In genomic region chr5:114238924-114239323, GRCm38 (mm10) we compare ENCODE assay signal across 23 mouse cellular contexts. TPM values are rescaled to one million over a fixed set of nuclear protein-coding genes. Genes with fewer than 3 reads are reported as not detected.
DNase-seq lines count a peak whose midpoint lies in the region; ATAC-seq lines count a peak whose summit lies in the region.
"Had no signal": no experiment of that assay in that cellular context is flagged by ENCODE, and none has a peak within 500 bp of the region (broad histone marks: within the 10 kb centered on the region; RNA-seq: fewer than 3 reads in every experiment).

No protein-coding gene starts in this region.

- peak; percentile 18 for DNase-seq in adrenal gland, postnatal 10 days
- DNase-seq in adrenal gland, postnatal 36 days = no peak
- DNase-seq in liver = peak; percentile 23
- no peak for DNase-seq in liver, embryonic 11.5 days (ENCODE audit: low spot score)
- DNase-seq in ES-CJ7 (ENCODE audit: low read depth, low spot score) = peak; percentile 81
- no peak for DNase-seq in frontal cortex, postnatal 25 days (ENCODE audit: low spot score in 2 of 2)
- DNase-seq: cerebellum, adult 11-12 months; cerebellum, postnatal 36 days; heart, adult 11 months; thymus, postnatal 14 days had no signal

- H3K4me1 ChIP-seq in liver, embryonic 11.5 days (replicated peaks; ENCODE audit: control insufficient read depth, insufficient read depth, low read length) = no peaks in the 10 kb centered on the region
- H3K4me1 ChIP-seq: embryonic facial prominence, embryonic 15.5 days; heart, embryonic 15.5 days; liver, embryonic 15.5 days; neural tube, embryonic 12.5 days had no signal

- H3K36me3 ChIP-seq in liver, embryonic 11.5 days (ENCODE audit: control insufficient read depth, insufficient read depth, low read length) = no peaks in the 10 kb centered on the region
- H3K36me3 ChIP-seq: embryonic facial prominence, embryonic 15.5 days; forebrain, embryonic 12.5 days; limb, embryonic 10.5 days; liver, embryonic 15.5 days; neural tube, embryonic 12.5 days had no signal

- no peaks in the 10 kb centered on the region for H3K9me3 ChIP-seq in liver, embryonic 11.5 days (ENCODE audit: control insufficient read depth, low read length)
- H3K9me3 ChIP-seq: embryonic facial prominence, embryonic 15.5 days; forebrain, embryonic 12.5 days; heart, embryonic 15.5 days; limb, embryonic 10.5 days; liver, embryonic 15.5 days; neural tube, embryonic 12.5 days had no signal

- H3K27ac ChIP-seq in liver, embryonic 11.5 days (ENCODE audit: low read depth, low read length) = no peak overlapping the region
- H3K27ac ChIP-seq: embryonic facial prominence, embryonic 15.5 days; forebrain, embryonic 12.5 days; heart, embryonic 15.5 days; limb, embryonic 10.5 days; liver, embryonic 15.5 days; neural tube, embryonic 12.5 days had no signal

- ATAC-seq in liver, embryonic 11.5 days (replicated peaks; ENCODE audit: low FRiP score) = no peak
- peak; percentile 70 for ATAC-seq in granulocyte monocyte progenitor cell, adult 5-6 weeks (replicated peaks; ENCODE audit: poor library complexity, severe bottlenecking)
- ATAC-seq in cerebellum, adult (ENCODE audit: insufficient number of reproducible peaks, low FRiP score, low TSS enrichment) = no peak
- ATAC-seq: activated CD4-positive, CD25-positive, alpha-beta regulatory T cell, adult 4 months; midbrain, embryonic 16.5 days had no signal

- no peak overlapping the region for H3K4me2 ChIP-seq in liver, embryonic 11.5 days
- H3K4me2 ChIP-seq: embryonic facial prominence, embryonic 15.5 days; forebrain, embryonic 12.5 days; heart, embryonic 15.5 days; liver, embryonic 15.5 days; neural tube, embryonic 12.5 days had no signal

- WGBS in liver, embryonic 11.5 days = 21% methylated on average over 7 of the region's 7 CpGs

- H3K9ac ChIP-seq in liver, embryonic 11.5 days (ENCODE audit: low read depth, low read length) = no peak overlapping the region
- H3K9ac ChIP-seq: embryonic facial prominence, embryonic 15.5 days; forebrain, embryonic 12.5 days; heart, embryonic 15.5 days; liver, embryonic 15.5 days; neural tube, embryonic 12.5 days had no signal

- no peak overlapping the region for H3K4me3 ChIP-seq in liver, embryonic 11.5 days (ENCODE audit: low read depth, low read length)
- H3K4me3 ChIP-seq: embryonic facial prominence, embryonic 15.5 days; forebrain, embryonic 12.5 days; heart, embryonic 15.5 days; limb, embryonic 10.5 days; liver, embryonic 15.5 days; neural tube, embryonic 12.5 days had no signal

- H3K27me3 ChIP-seq in liver, embryonic 11.5 days (replicated peaks; ENCODE audit: control insufficient read depth, insufficient read depth, low read length) = no peaks in the 10 kb centered on the region; the same call in 1 of the 2 replicates
- H3K27me3 ChIP-seq: embryonic facial prominence, embryonic 15.5 days; heart, embryonic 15.5 days; liver, embryonic 15.5 days had no signal

RNA-seq across cellular contexts. Expression of gene Foxn4, which starts 34.7 kb away (rescaled TPM):
- total RNA-seq in adrenal gland, postnatal 10 days (2021) = not detected
- total RNA-seq in adrenal gland, postnatal 36 days (2021) = not detected
- polyA plus RNA-seq in liver, embryonic 11.5 days (2014; fragmentation: Nextera tagmentation; extraction: Ambion mirVana) = not detected in 2 replicates
- total RNA-seq in granulocyte monocyte progenitor cell, adult 5-6 weeks (2014; fragmentation: Nextera tagmentation) = not detected in 2 replicates
- not detected in 2 replicates for total RNA-seq in granulocyte monocyte progenitor cell, adult 5-6 weeks (2017)
- total RNA-seq: left cerebral cortex, adult 18-20 months; megakaryocyte, adult 5-6 weeks had no signal
- polyA plus RNA-seq: activated CD4-positive, CD25-positive, alpha-beta regulatory T cell, adult 4 months; intestine, embryonic 14.5 days; limb, embryonic 10.5 days; liver, embryonic 15.5 days had no signal

RNA-seq across cellular contexts. Expression of gene Myo1h, which starts 50.0 kb away (rescaled TPM):
- under 1 TPM; 0.84 to 0.97 TPM for total RNA-seq in adrenal gland, postnatal 10 days (2021)
- under 1 TPM in 1 of 2 experiments, not detected in 1; 0.26 TPM for total RNA-seq in adrenal gland, postnatal 36 days (2021)
- polyA plus RNA-seq in liver, embryonic 11.5 days (2014; fragmentation: Nextera tagmentation; extraction: Ambion mirVana) = 0.40 and 0.45 TPM in 2 replicates
- total RNA-seq in granulocyte monocyte progenitor cell, adult 5-6 weeks (2014; fragmentation: Nextera tagmentation) = 0.15 and 1.0 TPM in 2 replicates
- total RNA-seq in granulocyte monocyte progenitor cell, adult 5-6 weeks (2017) = 0.82 and 1.5 TPM in 2 replicates

Comparison
In these comparisons a context has a peak if more than half of its experiments do, and no peak if none do; other contexts are left out.
1. DNase-seq: peak in adrenal gland, postnatal 10 days (single experiment), liver (single experiment) and ES-CJ7 (single experiment); none in adrenal gland, postnatal 36 days (0 of 2), liver, embryonic 11.5 days (single experiment) and frontal cortex, postnatal 25 days (0 of 2).